Mouse (Mus musculus) CD4-positive helper T cell, adult 2 months (primary cell): ENCODE measurements at regions not wholly inside any gene's neighbourhood (a gene's known extent, or its start where the extent isn't known, plus 50 kb on each side); places are given as distances from the start of the nearest gene placed in this dataset.
"Not testable (repeated sequence)": the region's sequence is repeated elsewhere in the genome, so short reads cannot be mapped to it uniquely, and the experiment has no call there.

Experiments
- DNase-seq: peaks from one replicate; pipeline ENCODE4 v3.0.0-alpha.2; 2012; ENCODE audit warnings: low read depth, missing footprints, low spot score

DNA sequence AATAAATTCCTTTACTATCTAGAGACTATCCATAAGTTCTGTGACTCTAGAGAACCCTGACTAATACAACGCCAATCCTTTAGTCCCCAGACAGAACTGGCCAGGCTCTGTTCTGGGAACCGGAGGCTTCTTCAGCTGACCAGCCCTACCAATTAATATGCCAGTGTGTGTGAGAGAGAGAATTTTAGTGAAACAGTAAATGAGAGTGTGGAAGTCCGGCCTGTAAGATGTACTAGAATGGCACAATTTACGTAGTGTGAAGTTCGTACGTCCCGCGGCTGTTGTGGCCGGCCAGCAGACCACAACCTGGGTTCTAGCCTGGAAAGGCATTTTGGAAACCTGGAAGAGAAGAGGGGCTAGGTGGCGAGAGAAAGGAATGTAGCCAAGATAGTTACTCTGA, 83.7 kb upstream of the Lemd2 start:
- DNase-seq, result not testable (repeated sequence)

DNA sequence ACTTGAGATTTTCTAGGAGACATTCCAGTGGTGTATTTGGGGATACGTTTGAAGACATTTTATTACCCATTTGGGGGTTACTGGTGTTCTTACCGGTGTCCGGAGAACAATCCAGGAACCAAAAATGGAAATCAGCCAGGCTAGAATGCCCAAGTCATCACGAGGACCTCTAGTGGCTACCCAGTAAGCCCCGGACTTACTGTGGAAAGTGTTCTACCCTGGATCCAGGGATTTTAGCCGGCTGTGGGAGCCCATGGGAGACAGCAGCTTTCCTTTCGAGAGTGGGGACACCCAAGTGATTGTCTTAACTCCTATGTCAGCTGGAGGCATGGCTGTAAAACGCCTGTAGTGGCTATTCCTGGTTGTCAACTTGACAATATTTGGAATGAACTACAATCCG, 77.0 kb upstream of the Lemd2 start:
- DNase-seq, result no peak

DNA sequence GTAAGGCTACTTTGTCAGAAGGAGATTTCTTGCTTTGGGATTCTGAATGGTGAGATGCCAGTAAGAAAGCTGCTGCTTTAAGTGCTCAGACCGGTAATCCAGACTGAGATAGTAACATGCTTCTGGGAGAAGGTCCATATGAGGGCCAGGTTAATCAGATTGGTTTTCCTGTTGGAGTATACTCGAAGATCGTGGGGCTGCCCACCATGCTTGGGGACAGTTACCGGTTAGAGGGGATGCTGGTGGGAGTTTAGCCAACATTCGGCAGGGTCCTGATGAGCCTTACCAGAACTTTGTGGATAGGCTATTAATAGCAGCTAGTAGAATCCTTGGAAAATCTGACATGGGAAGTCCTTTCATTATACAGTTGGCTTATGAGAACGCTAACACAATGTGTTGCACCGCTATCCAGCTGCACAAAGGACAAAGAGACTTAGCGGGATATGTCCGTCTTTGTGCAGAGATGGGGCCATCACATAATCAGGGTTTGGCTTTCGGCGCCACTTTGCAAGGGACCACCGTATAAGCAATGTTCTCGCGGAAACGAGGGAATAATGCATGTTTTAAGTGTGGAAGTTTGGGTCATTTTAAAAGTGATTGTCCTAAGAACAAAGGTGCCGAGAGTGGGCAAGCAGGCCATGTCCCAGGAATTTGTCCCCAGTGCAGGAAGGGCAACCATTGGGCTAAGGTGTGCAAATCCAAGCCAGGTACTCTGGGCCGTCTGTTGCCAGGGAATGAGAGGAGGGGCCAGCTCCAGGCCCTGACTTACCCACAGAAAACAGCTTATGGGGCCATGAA, 75.4 kb upstream of the Lemd2 start:
- not testable (repeated sequence) for DNase-seq

DNA sequence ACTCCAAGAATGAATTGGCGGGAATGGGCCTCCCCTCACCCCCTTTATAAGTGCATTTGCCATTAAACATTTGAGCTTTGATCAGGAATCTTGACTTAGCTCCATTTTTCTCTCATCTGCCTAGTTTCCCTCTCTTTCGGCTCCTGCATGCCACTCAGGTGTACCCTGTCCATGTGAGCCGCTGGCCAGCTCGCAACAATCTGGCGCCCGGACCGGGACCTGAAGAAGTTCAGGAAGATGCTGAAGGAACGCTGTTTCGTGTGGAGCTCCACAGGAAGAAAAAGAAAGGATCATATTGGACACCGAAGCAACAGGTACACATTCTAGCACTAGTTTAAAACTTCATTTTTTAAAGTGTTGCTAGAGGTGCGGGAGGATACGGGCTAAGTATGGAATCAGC, 73.5 kb upstream of the Lemd2 start:
- not testable (repeated sequence) for DNase-seq

GRCm38 (mm10) chr17:27271756-27272155, 67.5 kb upstream of the Lemd2 start:
- DNase-seq, result not testable (repeated sequence)

DNA sequence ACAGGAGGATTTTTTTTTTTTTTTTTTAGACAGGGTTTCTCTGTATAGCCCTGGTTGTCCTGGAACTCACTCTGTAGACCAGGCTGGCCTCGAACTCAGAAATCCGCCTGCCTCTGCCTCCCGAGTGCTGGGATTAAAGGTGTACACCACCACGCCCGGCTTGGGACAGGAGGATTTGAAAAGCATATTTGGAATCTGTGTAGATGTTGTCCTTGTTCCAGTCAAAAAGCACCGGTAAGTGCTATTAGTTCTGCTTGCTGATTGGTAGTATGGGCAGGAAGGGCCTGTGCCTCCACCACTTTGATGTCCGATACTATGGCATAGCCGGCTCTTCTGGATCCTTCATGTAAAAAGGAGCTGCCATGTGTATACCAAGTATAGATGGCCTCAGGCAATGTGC, 66.5 kb upstream of the Lemd2 start:
- not testable (repeated sequence) for DNase-seq

- not testable (repeated sequence) for DNase-seq
These were observed 60.3 kb upstream of the Lemd2 start for GRCm38 (mm10) chr17:27264607-27265006.

DNA sequence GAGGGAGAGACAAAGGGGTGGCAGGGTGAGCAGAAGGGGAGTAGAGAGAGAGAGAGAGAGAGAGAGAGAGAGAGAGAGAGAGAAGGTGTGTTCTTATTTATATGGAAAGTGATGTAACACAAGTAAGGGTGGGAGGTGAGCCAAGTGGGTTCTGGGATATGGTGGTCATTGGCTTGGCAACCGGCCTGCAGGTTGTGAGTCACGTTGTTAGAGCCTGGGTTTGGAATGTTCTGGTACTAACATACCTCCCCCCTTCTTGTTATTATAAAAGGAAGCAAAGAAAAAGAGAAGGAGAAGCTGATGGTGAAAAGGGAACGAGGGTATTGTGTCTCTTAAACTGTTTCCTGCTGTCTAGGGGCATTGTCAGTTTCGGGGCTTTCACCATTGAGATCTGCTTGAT, 58.3 kb upstream of the Lemd2 start:
- no peak for DNase-seq

GRCm38 (mm10) chr17:27261981-27262380, 57.7 kb upstream of the Lemd2 start:
- DNase-seq, result no peak

DNA sequence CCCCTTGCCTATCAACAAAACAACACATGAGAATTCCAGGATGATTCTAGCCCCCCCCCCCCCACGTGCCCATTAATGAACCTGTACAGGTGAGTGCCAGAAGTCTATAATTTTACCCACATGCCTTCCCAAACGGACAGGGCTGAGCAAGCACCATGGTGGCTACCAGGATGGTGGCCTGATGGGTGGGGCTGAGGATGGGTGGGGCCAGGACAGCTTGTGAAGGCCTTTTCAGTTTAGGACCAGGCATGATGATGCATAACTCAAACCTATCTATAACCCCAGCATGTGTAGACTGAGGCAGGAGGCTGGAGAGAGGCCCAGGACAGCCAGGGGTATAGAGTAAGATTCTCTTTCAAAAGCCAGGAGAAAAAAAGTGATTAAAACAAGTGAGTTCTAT, 57.0 kb upstream of the Lemd2 start:
- no peak for DNase-seq

DNA sequence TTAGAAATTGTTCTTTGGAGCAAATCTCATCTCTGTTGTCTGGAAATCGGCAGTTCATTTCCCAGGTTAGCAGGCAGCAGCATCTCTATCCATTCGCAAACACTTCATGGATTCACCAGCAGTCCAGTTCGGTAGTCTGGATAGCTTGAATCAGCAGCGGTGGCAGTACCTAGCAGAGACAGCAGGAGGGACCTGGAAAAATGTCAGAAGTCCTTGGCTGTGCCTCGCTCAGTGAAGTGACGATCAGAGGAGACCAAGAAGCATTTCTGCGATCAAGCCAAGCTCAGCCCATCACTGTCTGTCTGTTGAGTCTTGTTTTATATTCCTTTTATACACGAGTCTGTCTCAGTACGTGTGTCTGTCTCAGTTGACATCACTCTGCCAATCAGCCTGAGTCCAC, 55.8 kb upstream of the Lemd2 start:
- no peak for DNase-seq

DNA sequence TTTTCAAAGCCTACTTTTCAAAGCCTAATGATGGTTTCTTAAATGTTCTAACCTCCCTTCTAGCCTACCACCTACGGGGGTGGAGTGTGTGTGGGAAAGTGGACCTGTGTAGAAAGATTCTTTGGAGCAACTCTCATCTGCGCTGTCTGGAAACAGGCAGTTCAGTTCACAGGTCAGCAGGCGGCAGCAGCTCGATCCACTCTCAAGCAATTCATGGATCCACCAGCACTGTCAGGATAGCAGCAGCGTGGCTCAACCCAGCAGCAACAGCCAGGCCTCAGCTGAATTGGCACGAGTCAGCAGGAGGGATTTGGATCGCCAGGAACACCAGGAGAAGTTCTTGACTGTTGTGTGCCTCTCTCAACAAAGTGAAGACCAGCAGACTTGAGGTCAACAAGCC, 53.1 kb upstream of the Lemd2 start:
- no peak for DNase-seq

DNA sequence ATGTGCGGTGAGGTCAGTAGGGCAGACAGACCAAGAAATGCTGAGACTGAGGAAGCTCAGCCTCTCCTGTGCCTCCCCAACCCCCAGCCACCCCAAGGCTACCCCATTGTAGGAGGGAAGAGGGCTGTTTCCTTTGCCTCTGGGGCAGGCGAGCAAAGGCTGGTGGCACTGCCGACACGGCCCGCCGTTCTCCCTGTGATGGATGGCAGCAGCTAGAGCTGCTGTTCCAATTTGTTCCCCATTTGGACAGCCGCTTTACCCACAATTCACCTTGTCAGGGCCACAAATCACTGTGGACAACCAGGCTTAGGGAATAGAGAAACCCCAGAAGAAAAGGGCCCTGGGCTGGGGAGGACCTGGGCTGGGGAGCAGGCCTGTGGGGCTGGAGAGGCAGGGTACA, 51.5 kb upstream of the Lemd2 start:
- DNase-seq, result no peak
